Comparison of ENCODE assay signal across 10 mouse cellular contexts in the genomic region with DNA sequence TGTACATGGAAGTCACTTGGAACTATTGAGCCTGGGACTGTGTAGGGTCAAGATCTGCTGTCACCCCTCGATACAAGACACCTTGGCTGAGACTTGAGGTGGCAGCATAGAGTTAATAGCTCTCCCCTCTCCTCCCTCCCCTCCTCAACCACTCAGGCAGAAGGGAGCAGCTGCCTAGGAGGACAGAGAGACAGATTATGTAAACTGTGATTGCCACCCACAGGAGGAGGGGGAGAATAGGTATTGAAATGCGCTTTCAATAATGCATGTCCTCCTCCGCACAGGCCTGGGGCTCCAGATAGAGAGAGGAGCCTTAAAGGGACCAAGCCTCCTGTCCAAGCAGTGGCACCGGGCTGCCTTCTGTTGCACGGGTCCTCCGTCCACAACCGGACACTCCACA. TPM values are rescaled to one million over a fixed set of nuclear protein-coding genes. Genes with fewer than 3 reads are reported as not detected.
DNase-seq lines count a peak whose midpoint lies in the region; ATAC-seq and TF ChIP-seq lines count a peak whose summit lies in the region.
"Had no signal": no experiment of that assay in that cellular context is flagged by ENCODE, and none has a peak within 500 bp of the region (broad histone marks: within the 10 kb centered on the region; RNA-seq: fewer than 3 reads in every experiment).

No protein-coding gene starts in this region.

- no peak for DNase-seq in MEL (ENCODE audit: low read depth, low spot score)
- peak; percentile 89 for DNase-seq in brain, adult 2 months (ENCODE audit: low read depth, low spot score)
- DNase-seq in hindbrain, embryonic 11.5 days (ENCODE audit: low spot score) = peak; percentile 52
- peak; percentile 84 for DNase-seq in midbrain, embryonic 14.5 days
- no peak for DNase-seq in heart, postnatal 4 days
- DNase-seq in gastrocnemius, postnatal 4 days (ENCODE audit: low spot score in 2 of 2) = no peak
- no peak for DNase-seq in heart, postnatal 14 days
- DNase-seq: lung, adult 2 months had no signal

- no peaks in the 10 kb centered on the region for H3K27me3 ChIP-seq in MEL (ENCODE audit: control insufficient read depth in 1 of 2, insufficient read depth in 2 of 2, low read length in 2 of 2)
- H3K27me3 ChIP-seq in hindbrain, embryonic 11.5 days (ENCODE audit: control insufficient read depth, insufficient read depth, low read length) = no peaks in the 10 kb centered on the region
- no peaks in the 10 kb centered on the region for H3K27me3 ChIP-seq in midbrain, embryonic 14.5 days (ENCODE audit: control insufficient read depth, insufficient read depth, low read length)

- WGBS in hindbrain, embryonic 11.5 days = 57% methylated on average over 7 of the region's 7 CpGs
- WGBS in midbrain, embryonic 14.5 days = 14% methylated on average over 7 of the region's 7 CpGs

- peaks cover 18 to 55% of the 10 kb centered on the region in 2 experiments for H3K4me1 ChIP-seq in MEL (ENCODE audit: control insufficient read depth in 1 of 2, insufficient read depth in 2 of 2, low read length in 2 of 2)
- H3K4me1 ChIP-seq in hindbrain, embryonic 11.5 days (replicated peaks; ENCODE audit: control insufficient read depth, insufficient read depth, low read length) = peaks cover 12% of the 10 kb centered on the region
- peaks cover 58% of the 10 kb centered on the region for H3K4me1 ChIP-seq in midbrain, embryonic 14.5 days (ENCODE audit: control insufficient read depth, insufficient read depth, low read length)

- H3K36me3 ChIP-seq in MEL (ENCODE audit: control insufficient read depth in 1 of 2, insufficient read depth in 2 of 2, low read length in 2 of 2) = peaks cover 0 to 43% of the 10 kb centered on the region in 2 experiments; a peak in 2 of 4 replicates
- no peaks in the 10 kb centered on the region for H3K36me3 ChIP-seq in hindbrain, embryonic 11.5 days (ENCODE audit: control insufficient read depth, insufficient read depth, low read length)
- no peaks in the 10 kb centered on the region for H3K36me3 ChIP-seq in midbrain, embryonic 14.5 days (ENCODE audit: control insufficient read depth, insufficient read depth, low read length)
- H3K36me3 ChIP-seq: heart, embryonic 13.5 days had no signal

- H3K27ac ChIP-seq in MEL (ENCODE audit: control insufficient read depth, low read depth, low read length) = peak overlapping the region; percentile 23; the same call in 1 of the 2 replicates
- H3K27ac ChIP-seq in hindbrain, embryonic 11.5 days (ENCODE audit: low read depth, low read length) = peak overlapping the region; percentile 51; the same call in 1 of the 2 replicates
- H3K27ac ChIP-seq in midbrain, embryonic 14.5 days (replicated peaks; ENCODE audit: low read depth, low read length) = peak overlapping the region; percentile 70
- H3K27ac ChIP-seq: heart, embryonic 13.5 days; stomach, postnatal 0 days had no signal

- H3K4me3 ChIP-seq in MEL (ENCODE audit: control insufficient read depth in 1 of 2, insufficient read depth in 1 of 2, low read depth in 2 of 2, low read length in 2 of 2) = no peak overlapping the region
- H3K4me3 ChIP-seq in hindbrain, embryonic 11.5 days (ENCODE audit: low read depth, low read length) = no peak overlapping the region
- no peak overlapping the region for H3K4me3 ChIP-seq in midbrain, embryonic 14.5 days (replicated peaks; ENCODE audit: low read depth, low read length)
- H3K4me3 ChIP-seq: heart, embryonic 13.5 days had no signal

- intact Hi-C loops in heart, postnatal 14 days (cut with DNase I) = no loop called here

- H3K79me2 ChIP-seq in MEL (ENCODE audit: control insufficient read depth, insufficient read depth, low read length, poor library complexity) = no peaks in the 10 kb centered on the region

- no peak overlapping the region for H3K4me2 ChIP-seq in hindbrain, embryonic 11.5 days (replicated peaks; ENCODE audit: low read depth, low read length)
- H3K4me2 ChIP-seq in midbrain, embryonic 14.5 days (ENCODE audit: low read length) = 0 out of 2 replicates have a peak overlapping the region, but pooled peaks have one; percentile 13
- H3K4me2 ChIP-seq: heart, embryonic 13.5 days had no signal

- no peak for TF ChIP-seq RAD21 in MEL (IDR thresholded peaks at IDR 0.05; ENCODE audit: low read depth, low read length)

- no peak overlapping the region for H3K9ac ChIP-seq in MEL (ENCODE audit: control insufficient read depth, low read depth, low read length, poor library complexity, severe bottlenecking)
- H3K9ac ChIP-seq in hindbrain, embryonic 11.5 days (ENCODE audit: low read depth, low read length) = no peak overlapping the region
- H3K9ac ChIP-seq in midbrain, embryonic 14.5 days (replicated peaks; ENCODE audit: low read length) = no peak overlapping the region
- H3K9ac ChIP-seq: heart, embryonic 13.5 days had no signal

- no peak for TF ChIP-seq EP300 in MEL (IDR thresholded peaks at IDR 0.05; ENCODE audit: low read depth in 1 of 2, low read length in 2 of 2)

- TF ChIP-seq CTCF in MEL (IDR thresholded peaks at IDR 0.05 in 2 of 3, conservative IDR thresholded peaks at IDR 0.05 in 1 of 3; ENCODE audit: control insufficient read depth in 1 of 3, insufficient read depth in 1 of 3, low read depth in 2 of 3, low read length in 3 of 3, poor library complexity in 1 of 3, severe bottlenecking in 1 of 3) = no peak

- peak; percentile 77 for ATAC-seq in hindbrain, embryonic 11.5 days (ENCODE audit: low FRiP score)
- ATAC-seq in midbrain, embryonic 14.5 days (ENCODE audit: low FRiP score, low TSS enrichment) = peak; percentile 81

- no peak for TF ChIP-seq POLR2A in MEL (IDR thresholded peaks at IDR 0.05; ENCODE audit: control insufficient read depth in 1 of 2, insufficient read depth in 1 of 2, low read depth in 1 of 2, low read length in 2 of 2, poor library complexity in 1 of 2)

- H3K9me3 ChIP-seq in MEL (replicated peaks; ENCODE audit: insufficient read depth, low read length) = no peaks in the 10 kb centered on the region
- H3K9me3 ChIP-seq in hindbrain, embryonic 11.5 days (ENCODE audit: control insufficient read depth, low read length) = no peaks in the 10 kb centered on the region
- no peaks in the 10 kb centered on the region for H3K9me3 ChIP-seq in midbrain, embryonic 14.5 days (ENCODE audit: control insufficient read depth, low read length)
- H3K9me3 ChIP-seq: heart, embryonic 13.5 days had no signal

TF ChIP-seq in MEL, 35 proteins besides CTCF, POLR2A, EP300 and RAD21:
- TF ChIP-seq MYC (IDR thresholded peaks at IDR 0.05; ENCODE audit: low read depth, low read length) (no peak), BHLHE40 (IDR thresholded peaks at IDR 0.05; ENCODE audit: borderline replicate concordance, low read depth, low read length) (no peak), POLR2AphosphoS2 (IDR thresholded peaks at IDR 0.05; ENCODE audit: low read length) (no peak), RCOR1 (IDR thresholded peaks at IDR 0.05; ENCODE audit: low read depth, low read length) (no peak), MEF2A (IDR thresholded peaks at IDR 0.05; ENCODE audit: extremely low read depth, insufficient replicate concordance, low read depth, low read length, poor library complexity, severe bottlenecking) (no peak), NELFE (IDR thresholded peaks at IDR 0.05; ENCODE audit: low read depth, low read length) (no peak), TBP (IDR thresholded peaks at IDR 0.05; ENCODE audit: low read depth, low read length) (no peak), JUND (IDR thresholded peaks at IDR 0.05; ENCODE audit: low read depth, low read length) (no peak), USF1 (IDR thresholded peaks at IDR 0.05; ENCODE audit: low read depth, low read length) (no peak), ETS1 (IDR thresholded peaks at IDR 0.05; ENCODE audit: low read depth, low read length) (no peak), ZMIZ1 (IDR thresholded peaks at IDR 0.05; ENCODE audit: low read depth, low read length) (no peak), ELF1 (IDR thresholded peaks at IDR 0.05; ENCODE audit: low read depth, low read length) (no peak), CHD2 (IDR thresholded peaks at IDR 0.05; ENCODE audit: low read length) (no peak), SMC3 (IDR thresholded peaks at IDR 0.05; ENCODE audit: low read depth, low read length) (no peak), USF2 (IDR thresholded peaks at IDR 0.05; ENCODE audit: borderline replicate concordance in 1 of 2, insufficient read depth in 1 of 2, low read depth in 1 of 2, low read length in 2 of 2) (no peak), MAFK (IDR thresholded peaks at IDR 0.05; ENCODE audit: borderline replicate concordance, low read depth, low read length) (no peak), GABPA (IDR thresholded peaks at IDR 0.05; ENCODE audit: low read depth, low read length) (no peak), UBTF (IDR thresholded peaks at IDR 0.05; ENCODE audit: borderline replicate concordance, insufficient read depth, low read depth, low read length) (no peak)

RNA-seq across cellular contexts. Expression of a gene that starts 45.3 kb away (rescaled TPM):
- total RNA-seq in MEL (2012; rRNA removed) = 1.8 and 2.1 TPM in 2 replicates
- polyA plus RNA-seq in MEL (2012; ENCODE audit: insufficient read depth in 1 of 2, insufficient read length in 2 of 2, low read depth in 1 of 2, low replicate concordance in 2 of 2, missing spikeins in 1 of 2) = 1 to 10 TPM in 1 of 2 experiments, not detected in 1; 4.7 TPM
- polyA plus RNA-seq in hindbrain, embryonic 11.5 days (2014; fragmentation: Nextera tagmentation; extraction: Ambion mirVana) = 12.7 and 13.0 TPM in 2 replicates
- 39.4 and 41.9 TPM in 2 replicates for polyA plus RNA-seq in midbrain, embryonic 14.5 days (2014; fragmentation: Nextera tagmentation; extraction: Ambion mirVana)
- total RNA-seq in heart, postnatal 4 days (2021) = 10 to 100 TPM; 12.6 to 12.7 TPM
- total RNA-seq in gastrocnemius, postnatal 4 days (2021) = 10 to 100 TPM; 12.8 to 13.4 TPM
- total RNA-seq in heart, postnatal 14 days (2021) = 1 to 10 TPM; 4.5 to 5.1 TPM

Comparison
In these comparisons a context has a peak if more than half of its experiments do, and no peak if none do; other contexts are left out.
1. DNase-seq: peak in brain, adult 2 months (single experiment), hindbrain, embryonic 11.5 days (single experiment) and midbrain, embryonic 14.5 days (single experiment); none in MEL (single experiment), heart, postnatal 4 days (single experiment), gastrocnemius, postnatal 4 days (0 of 2) and heart, postnatal 14 days (0 of 2).
2. Peak in every context shown above with its lines, with median percentiles within 50 percentile points of each other: H3K27ac ChIP-seq.